Mouse (Mus musculus) neural tube, embryonic 10.5 days (tissue): ENCODE data around the gene Olfr740.

Experiments used
- DNase-seq: peaks from one replicate; pipeline ENCODE4 v3.0.0-alpha.2; 2017; ENCODE audit warnings: low spot score; ENCODE audit errors: extremely low spot score

Olfr740 gene

DNA sequence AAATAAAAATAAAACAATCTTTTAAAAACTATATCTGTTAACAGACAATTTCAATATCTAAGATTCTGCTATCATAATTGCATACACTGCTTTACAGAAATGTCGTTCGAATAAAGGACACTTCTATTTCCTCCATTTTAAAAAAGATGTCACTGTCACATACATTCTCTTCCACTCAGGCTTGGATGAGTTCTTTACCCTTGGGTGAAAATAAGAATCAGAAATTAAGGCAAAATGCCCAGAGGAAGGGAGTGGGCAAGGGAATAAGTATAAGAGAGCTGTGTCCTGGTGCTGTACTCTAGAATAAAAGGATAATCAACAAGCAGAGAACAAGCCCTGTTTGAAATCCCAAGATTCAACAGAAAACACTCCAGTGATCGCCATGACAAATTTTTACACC is at the start of gene Olfr740:
Gene Olfr740, plus strand, starts transcription at position 301 of the 400 bp plus-strand sequence.
- no peak for DNase-seq

- no peak for DNase-seq
Measured at GRCm38 (mm10) chr14:50407268-50407667, 38.1 kb upstream of the Olfr740 start, which contains the start of gene Olfr738. TSS of gene Olfr738 (plus strand) at chr14:50407568.

DNA sequence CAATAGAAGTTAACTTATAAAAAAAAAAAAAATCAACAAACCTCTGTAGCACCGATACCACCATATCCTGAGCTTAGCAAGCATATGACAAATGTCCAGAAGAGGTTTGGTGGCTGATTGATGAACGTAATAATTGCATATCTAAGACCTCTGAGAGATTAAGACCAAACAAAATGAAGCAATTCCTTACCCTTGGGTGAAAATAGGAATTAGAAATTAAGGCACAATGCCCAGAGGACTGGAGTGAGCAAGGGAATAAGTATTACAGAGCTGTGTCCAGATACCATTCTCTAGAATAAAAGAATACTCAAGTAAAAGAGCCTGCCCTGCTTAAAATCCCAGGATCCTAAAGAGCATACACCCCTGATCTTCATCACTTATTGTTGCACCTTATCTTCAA is 27.0 kb upstream of the Olfr740 start, which contains the start of gene Olfr739:
Gene Olfr739, plus strand, starts transcription at position 301 of the 400 bp plus-strand sequence.
- no peak for DNase-seq

GRCm38 (mm10) chr14:50472438-50472837 is 27.1 kb downstream of the Olfr740 start, which contains the start of gene Olfr741:
TSS of gene Olfr741 (plus strand) at chr14:50472738.
- no peak for DNase-seq

- DNase-seq = no peak
Measured at GRCm38 (mm10) chr14:50478406-50478805, 33.1 kb downstream of the Olfr740 start.

DNA sequence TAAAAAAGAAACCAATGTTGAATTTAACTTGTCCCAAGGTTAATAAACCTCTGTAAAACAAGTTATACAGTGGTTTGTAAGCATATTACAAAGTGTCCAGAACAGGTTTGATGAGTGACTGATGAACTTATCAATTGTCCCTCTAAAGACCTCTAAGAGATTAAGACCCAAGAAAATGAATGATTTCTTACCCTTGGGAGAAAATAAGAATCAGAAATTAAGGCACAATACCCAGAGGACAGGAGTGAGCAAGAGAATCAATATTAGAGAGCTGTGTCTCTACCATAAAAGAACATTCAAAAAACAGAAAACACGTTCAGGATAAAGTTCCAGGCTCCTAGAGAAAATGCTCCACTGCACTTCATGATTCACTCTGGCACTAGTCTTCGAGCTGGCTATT is 58.0 kb downstream of the Olfr740 start, which contains the start of gene Olfr742:
Gene Olfr742, plus strand, starts transcription at position 301 of the 400 bp plus-strand sequence.
- DNase-seq = no peak
